Mouse (Mus musculus): ENCODE results near the gene Gm20422. TPM values are rescaled to one million over a fixed set of nuclear protein-coding genes. Genes with fewer than 3 reads are reported as not detected.
A peak's percentile ranks its signal among the peaks of the same experiment; 100 is the strongest.

The Gm20422 gene
- total and polyA plus RNA-seq, 3 experiments = 0.47 to 2.1 TPM; not detected in 1

DNA sequence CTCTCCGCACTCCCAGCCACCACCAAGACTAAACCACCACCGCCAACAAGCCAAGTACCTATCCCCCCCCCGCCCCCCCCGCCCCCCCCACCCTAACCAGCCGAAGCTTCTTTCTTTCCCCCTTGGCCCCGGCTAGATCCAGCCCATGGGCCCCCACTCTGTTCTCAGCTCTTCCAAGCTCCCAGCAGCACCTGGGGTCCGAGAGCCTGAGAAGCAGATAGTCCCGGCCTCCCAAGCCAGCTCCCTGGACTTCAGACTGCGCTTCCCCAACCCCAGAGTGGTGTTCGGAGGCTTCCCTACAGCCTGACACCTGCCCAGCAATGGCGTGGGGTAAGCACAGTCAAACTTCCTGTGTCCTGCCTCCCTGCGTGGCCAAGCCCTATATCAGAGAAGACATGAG lies 2.4 kb upstream of the Gm20422 start:
- no peak for TF ChIP-seq CTCF (IDR thresholded peaks at IDR 0.05)
- TF ChIP-seq POLR2A (IDR thresholded peaks at IDR 0.05; ENCODE audit: insufficient read depth, low read depth, low read length) = no peak
- no peak for TF ChIP-seq EP300 (IDR thresholded peaks at IDR 0.05; ENCODE audit: insufficient read depth, low read depth, low read length)
- Histone ChIP-seq H3K9ac (ENCODE audit: low read depth, low read length) (no peak overlapping the region), H3K27ac (no peak overlapping the region), H3K4me3 (no peak overlapping the region), H3K79me2 (replicated peaks; ENCODE audit: control insufficient read depth, insufficient read depth, low read length) (peaks cover 4% of the 10 kb centered on the region; the same call in 1 of the 2 replicates), H3K27me3 (ENCODE audit: control insufficient read depth, insufficient read depth, low read length) (no peaks in the 10 kb centered on the region), H3K36me3 (ENCODE audit: control insufficient read depth, insufficient read depth, low read length) (peaks cover 3% of the 10 kb centered on the region; the same call in 1 of the 2 replicates), H3K4me1 (ENCODE audit: control insufficient read depth, insufficient read depth, low read length) (no peaks in the 10 kb centered on the region)
- 66% methylated on average over 11 of the region's 12 CpGs for WGBS
- intact Hi-C loops (cut with DNase I) = loop anchor here (10.0 kb wide), 1 partner anchor 62 kb away; the partner anchor contains the start of gene Zfp869
- DNase-seq = no peak

DNA sequence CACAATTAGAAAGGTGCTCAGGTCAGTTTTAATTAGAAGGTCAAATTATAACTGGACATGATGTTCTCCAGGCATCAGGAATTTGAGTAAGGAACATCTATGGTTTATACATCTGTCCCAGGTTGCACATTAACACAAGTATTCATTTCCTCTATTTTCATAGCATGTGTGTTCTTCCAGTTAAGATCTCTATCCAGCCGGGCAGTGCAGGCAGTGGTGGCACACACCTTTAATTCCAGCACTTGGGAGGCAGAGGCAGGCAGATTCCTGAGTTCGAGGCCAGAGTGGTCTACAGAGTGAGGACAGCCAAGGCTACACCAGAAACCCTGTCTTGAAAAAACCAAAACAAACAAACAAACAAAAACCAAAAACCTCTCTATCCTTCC lies 456 bp upstream of the Gm20422 start:
- 50% methylated on average over 2 of the region's 2 CpGs for WGBS
- Histone ChIP-seq H3K4me3 (peak overlapping the region; percentile 86; the same call in 1 of the 2 replicates), H3K27me3 (ENCODE audit: control insufficient read depth, insufficient read depth, low read length) (no peaks in the 10 kb centered on the region)

DNA sequence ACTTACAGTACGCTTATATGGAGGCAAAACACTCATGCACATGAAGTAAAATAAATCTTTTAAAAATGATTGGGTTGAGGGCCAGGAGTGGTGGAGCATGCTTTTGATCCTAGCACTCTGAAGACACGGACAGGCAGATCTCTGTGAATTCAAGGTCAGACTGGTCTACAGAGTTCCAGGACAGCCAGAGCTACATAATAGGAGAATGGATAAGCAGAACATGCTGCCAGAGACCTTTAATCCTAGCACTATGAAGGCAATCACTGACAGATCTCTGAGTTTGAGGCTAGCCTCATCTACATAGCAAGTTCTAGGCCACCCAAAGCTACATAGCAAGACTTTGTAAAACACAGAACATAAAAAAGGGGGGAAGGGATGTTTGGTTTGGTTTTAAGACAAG lies 2.6 kb downstream of the Gm20422 start:
- intact Hi-C loops (cut with DNase I) = loop anchor here (2.0 to 10.0 kb wide), 3 partner anchors 21 to 120 kb away; partner anchors contain the start of genes Zfp869 and Zfp964
- 79% methylated on average over 2 of the region's 2 CpGs for WGBS
- no peak for DNase-seq
- no peak overlapping the region for H3K9ac ChIP-seq (ENCODE audit: low read depth, low read length)
- no peak for TF ChIP-seq CTCF (IDR thresholded peaks at IDR 0.05)
- H3K27ac ChIP-seq = no peak overlapping the region
- H3K4me3 ChIP-seq = no peak overlapping the region
- H3K79me2 ChIP-seq (replicated peaks; ENCODE audit: control insufficient read depth, insufficient read depth, low read length) = peaks cover 10% of the 10 kb centered on the region
- H3K36me3 ChIP-seq (ENCODE audit: control insufficient read depth, insufficient read depth, low read length) = peaks cover 4% of the 10 kb centered on the region
- H3K27me3 ChIP-seq (ENCODE audit: control insufficient read depth, insufficient read depth, low read length) = no peaks in the 10 kb centered on the region
- no peaks in the 10 kb centered on the region; the same call in 1 of the 2 replicates for H3K4me1 ChIP-seq (ENCODE audit: control insufficient read depth, insufficient read depth, low read length)

More for the DNA sequence above, 456 bp upstream of the Gm20422 start:
- Histone ChIP-seq H3K27ac (peak overlapping the region; percentile 99), H3K4me1 (ENCODE audit: control insufficient read depth, insufficient read depth, low read length) (no peaks in the 10 kb centered on the region; the same call in 1 of the 2 replicates), H3K9ac (ENCODE audit: low read depth, low read length) (no peak overlapping the region), H3K36me3 (ENCODE audit: control insufficient read depth, insufficient read depth, low read length) (peaks cover 3% of the 10 kb centered on the region; the same call in 1 of the 2 replicates), H3K79me2 (replicated peaks; ENCODE audit: control insufficient read depth, insufficient read depth, low read length) (peaks cover 6% of the 10 kb centered on the region; the same call in 1 of the 2 replicates)
- TF ChIP-seq EP300 (IDR thresholded peaks at IDR 0.05; ENCODE audit: insufficient read depth, low read depth, low read length) = no peak
- TF ChIP-seq POLR2A (IDR thresholded peaks at IDR 0.05; ENCODE audit: insufficient read depth, low read depth, low read length) = no peak
- no peak for DNase-seq
- intact Hi-C loops (cut with DNase I) = loop anchor here (2.0 to 10.0 kb wide), 2 partner anchors 16 to 60 kb away; partner anchors contain the start of genes Atp13a1, Zfp866 and Zfp869

DNA sequence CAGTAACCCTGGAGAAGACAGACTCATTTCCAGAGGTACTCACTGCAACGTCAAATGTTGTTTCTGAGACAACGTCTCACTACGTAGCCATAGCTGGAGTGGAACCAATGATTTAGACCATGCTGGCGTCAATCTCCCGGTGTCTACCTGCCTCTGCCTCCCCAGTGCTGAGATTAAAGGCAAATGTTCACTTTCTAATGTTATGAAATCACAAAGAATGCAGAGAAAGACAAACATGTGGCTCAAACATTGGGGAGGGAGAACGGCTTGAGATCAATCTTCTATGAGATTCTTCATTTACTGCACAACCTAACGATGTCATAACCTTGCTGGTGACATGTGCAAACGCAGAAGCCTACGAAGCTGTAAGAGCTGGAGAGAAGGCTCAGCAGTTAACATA lies 3.5 kb downstream of the Gm20422 start:
- TF ChIP-seq POLR2A (IDR thresholded peaks at IDR 0.05; ENCODE audit: insufficient read depth, low read depth, low read length) (no peak), CTCF (IDR thresholded peaks at IDR 0.05) (no peak), EP300 (IDR thresholded peaks at IDR 0.05; ENCODE audit: insufficient read depth, low read depth, low read length) (no peak)
- no peak for DNase-seq
- H3K27ac ChIP-seq = no peak overlapping the region
- no peaks in the 10 kb centered on the region for H3K27me3 ChIP-seq (ENCODE audit: control insufficient read depth, insufficient read depth, low read length)
- intact Hi-C loops (cut with DNase I) = loop anchor here (5.0 to 10.0 kb wide), 2 partner anchors 56 to 119 kb away; partner anchors contain the start of genes Zfp869 and Zfp964
- H3K36me3 ChIP-seq (ENCODE audit: control insufficient read depth, insufficient read depth, low read length) = peaks cover 9% of the 10 kb centered on the region
- H3K79me2 ChIP-seq (replicated peaks; ENCODE audit: control insufficient read depth, insufficient read depth, low read length) = peaks cover 10% of the 10 kb centered on the region
- no peak overlapping the region for H3K4me3 ChIP-seq
- H3K4me1 ChIP-seq (ENCODE audit: control insufficient read depth, insufficient read depth, low read length) = no peaks in the 10 kb centered on the region; the same call in 1 of the 2 replicates
- WGBS = 86% methylated on average over 9 of the region's 9 CpGs
- no peak overlapping the region for H3K9ac ChIP-seq (ENCODE audit: low read depth, low read length)

DNA sequence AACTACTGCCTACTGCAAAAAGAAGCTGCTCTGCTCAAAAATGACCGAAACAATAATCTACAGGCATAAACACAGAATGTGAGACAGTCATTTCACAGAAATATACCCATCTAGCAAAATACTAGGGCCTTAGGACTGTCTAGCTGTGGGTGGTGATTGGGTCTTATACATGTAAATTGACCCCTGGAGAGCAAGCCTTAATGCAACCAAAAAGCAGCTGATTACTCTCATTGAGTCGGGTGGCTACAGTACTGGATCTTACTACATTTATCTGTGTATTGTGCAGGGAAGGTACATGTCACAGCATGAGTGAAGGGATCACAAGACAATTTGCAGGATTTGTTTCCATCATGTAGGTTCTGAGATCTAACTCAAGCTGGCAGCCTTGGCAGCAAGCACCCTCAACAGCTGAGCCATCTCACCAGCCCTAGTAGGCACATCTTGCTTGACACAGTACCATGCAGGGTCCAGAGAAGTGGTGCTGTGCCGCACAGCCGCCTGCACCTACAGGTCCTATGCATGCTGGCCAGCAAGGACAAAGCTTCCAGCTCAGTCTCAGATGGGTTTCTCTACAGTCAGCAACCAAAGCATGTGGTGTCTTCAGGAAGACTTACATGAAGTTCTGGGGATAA lies 12.8 kb downstream of the Gm20422 start:
- H3K79me2 ChIP-seq (replicated peaks; ENCODE audit: control insufficient read depth, insufficient read depth, low read length) = no peaks in the 10 kb centered on the region; the same call in 1 of the 2 replicates
- intact Hi-C loops (cut with DNase I) = no loop called here
- no peak overlapping the region for H3K9ac ChIP-seq (ENCODE audit: low read depth, low read length)
- peaks cover 15% of the 10 kb centered on the region for H3K36me3 ChIP-seq (ENCODE audit: control insufficient read depth, insufficient read depth, low read length)
- H3K27ac ChIP-seq = no peak overlapping the region
- H3K4me3 ChIP-seq = no peak overlapping the region
- TF ChIP-seq EP300 (IDR thresholded peaks at IDR 0.05; ENCODE audit: insufficient read depth, low read depth, low read length) = no peak
- TF ChIP-seq CTCF (IDR thresholded peaks at IDR 0.05) = no peak
- no peak for TF ChIP-seq POLR2A (IDR thresholded peaks at IDR 0.05; ENCODE audit: insufficient read depth, low read depth, low read length)
- 95% methylated on average over 4 of the region's 4 CpGs for WGBS
- H3K27me3 ChIP-seq (ENCODE audit: control insufficient read depth, insufficient read depth, low read length) = no peaks in the 10 kb centered on the region
- no peaks in the 10 kb centered on the region for H3K4me1 ChIP-seq (ENCODE audit: control insufficient read depth, insufficient read depth, low read length)
- DNase-seq = no peak

DNA sequence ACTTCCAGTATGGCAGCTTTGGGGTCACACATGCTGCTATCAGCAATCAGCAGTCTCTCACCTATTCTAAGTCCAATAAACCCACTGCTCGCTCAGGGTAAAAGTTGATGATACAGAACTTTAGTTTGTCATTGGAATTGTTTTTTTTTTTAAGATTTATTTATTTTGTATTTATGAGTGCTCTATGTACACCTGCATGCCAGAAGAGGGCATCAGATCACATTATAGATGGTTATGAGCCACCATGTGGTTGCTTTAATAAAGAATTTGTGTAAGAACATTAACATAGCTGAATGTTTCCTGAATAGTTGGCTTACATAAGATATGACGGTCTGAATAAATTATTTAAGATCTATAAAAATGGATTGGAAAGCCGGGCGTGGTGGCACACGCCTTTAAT lies 16.4 kb downstream of the Gm20422 start:
- no peaks in the 10 kb centered on the region for H3K4me1 ChIP-seq (ENCODE audit: control insufficient read depth, insufficient read depth, low read length)
- no peak overlapping the region for H3K27ac ChIP-seq
- no peak overlapping the region for H3K9ac ChIP-seq (ENCODE audit: low read depth, low read length)
- intact Hi-C loops (cut with DNase I) = no loop called here
- WGBS = 98% methylated on average over 5 of the region's 5 CpGs
- DNase-seq = no peak
- no peaks in the 10 kb centered on the region for H3K79me2 ChIP-seq (replicated peaks; ENCODE audit: control insufficient read depth, insufficient read depth, low read length)
- no peak overlapping the region for H3K4me3 ChIP-seq
- H3K36me3 ChIP-seq (ENCODE audit: control insufficient read depth, insufficient read depth, low read length) = no peaks in the 10 kb centered on the region
- TF ChIP-seq CTCF (IDR thresholded peaks at IDR 0.05) (0 out of 2 replicates have a peak, but pooled peaks have one; percentile 10), EP300 (IDR thresholded peaks at IDR 0.05; ENCODE audit: insufficient read depth, low read depth, low read length) (no peak), POLR2A (IDR thresholded peaks at IDR 0.05; ENCODE audit: insufficient read depth, low read depth, low read length) (no peak)
- no peaks in the 10 kb centered on the region for H3K27me3 ChIP-seq (ENCODE audit: control insufficient read depth, insufficient read depth, low read length)
